Mouse (Mus musculus) thymus, adult 2 months (tissue): ENCODE results near the gene Hdac9.

ENCODE experiments used
- CTCF ChIP-seq: fragments of 200-500 bp; IDR thresholded peaks from 2 replicates; pipeline ENCODE4 v1.5.1; 2012; ENCODE audit warnings: mild to moderate bottlenecking, control low read depth, low read length, moderate library complexity, borderline replicate concordance; ENCODE audit not compliant: control insufficient read depth, poor library complexity, insufficient read depth; ENCODE audit errors: extremely low read depth
- POLR2A ChIP-seq: fragments of 200-500 bp; IDR thresholded peaks from 2 replicates; pipeline ENCODE4 v1.6.1; 2012; ENCODE audit warnings: mild to moderate bottlenecking, low read length, control low read depth, moderate library complexity; ENCODE audit not compliant: control insufficient read depth, poor library complexity, insufficient read depth; ENCODE audit errors: extremely low read depth

- TF ChIP-seq POLR2A: no peak
- no peak for TF ChIP-seq CTCF
These were observed 297.8 kb downstream of the Hdac9 start for GRCm38 (mm10) chr12:34619101-34619500.
